Mouse (Mus musculus) gastrocnemius, postnatal 10 days (tissue): ENCODE data around the gene Nbdy. TPM values are rescaled to one million over a fixed set of nuclear protein-coding genes. Genes with fewer than 3 reads are reported as not detected.

ENCODE experiments used
- DNase-seq: peaks from one replicate; pipeline ENCODE4 v3.0.0; 2021; ENCODE audit warnings: mixed read lengths
- long read RNA-seq, 2 experiments: library from polyadenylated mRNA; stranded (forward); transcript quantifications; one replicate each; pipeline ENCODE4 v2.0.0; 2021
- total RNA-seq, 2 experiments: library from RNA; stranded (reverse); gene quantifications; 2 replicates each; pipeline ENCODE4 v1.2.3; 2021

Nbdy gene
- 10 to 100 TPM; 24.9 to 26.0 TPM for total RNA-seq
- long read RNA-seq, experiment 1, transcript Nbdy-201 (4 exons, 788 nt), result major isoform, 8 of 12 reads
- long read RNA-seq, experiment 1, partial matches to known transcripts, result 0 of 12 reads
- long read RNA-seq, experiment 1, other reads (novel, unspliced or antisense), result 2 of 12 reads
- long read RNA-seq, experiment 2, transcript Nbdy-201 (4 exons, 788 nt), result major isoform, 9 of 10 reads
- long read RNA-seq, experiment 2, partial matches to known transcripts, result 0 of 10 reads
- long read RNA-seq, experiment 2, other reads (novel, unspliced or antisense), result 0 of 10 reads

- DNase-seq, result peak; percentile 27
These were observed at the start of gene Nbdy for GRCm38 (mm10) chrX:153723110-153723916. Gene Nbdy (plus strand): TSS chrX:153723590.

DNA sequence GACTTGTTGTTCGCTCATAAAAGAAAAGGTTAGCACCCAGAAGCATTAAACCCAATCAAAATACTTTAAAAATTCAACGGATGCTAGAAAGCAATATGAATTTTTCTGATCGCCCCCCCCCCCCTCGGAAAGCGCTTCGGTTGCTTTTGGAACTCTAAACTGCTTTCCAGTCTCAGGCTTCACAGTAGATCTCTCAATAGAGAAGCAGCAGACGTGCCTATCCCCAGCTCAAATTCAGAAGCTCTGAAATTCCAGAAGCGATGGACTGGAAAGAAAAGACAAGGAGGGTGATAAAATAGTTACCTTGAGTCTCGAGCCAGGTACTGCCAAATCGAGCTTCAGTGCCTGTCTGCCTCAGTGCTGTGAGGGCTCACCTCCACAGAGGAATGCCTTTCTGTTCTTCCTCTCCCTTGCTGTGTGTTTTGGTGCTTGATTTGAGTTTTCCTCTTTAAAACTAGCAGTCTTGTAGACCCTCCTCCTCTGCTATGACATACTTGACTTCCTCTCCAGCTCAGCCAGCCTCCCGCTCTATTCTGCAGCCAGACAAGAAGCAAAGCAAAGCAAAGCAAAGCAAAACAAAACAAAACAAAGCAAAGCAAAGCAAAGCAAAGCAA is 27.5 kb upstream of the Nbdy start, which contains the start of gene Kctd12b:
Gene Kctd12b (minus strand): TSS at position 610 of the 614 bp plus-strand sequence.
- peak; percentile 4 for DNase-seq

- DNase-seq, result no peak
These were observed 22.9 kb upstream of the Nbdy start for GRCm38 (mm10) chrX:153700463-153700862.

DNA sequence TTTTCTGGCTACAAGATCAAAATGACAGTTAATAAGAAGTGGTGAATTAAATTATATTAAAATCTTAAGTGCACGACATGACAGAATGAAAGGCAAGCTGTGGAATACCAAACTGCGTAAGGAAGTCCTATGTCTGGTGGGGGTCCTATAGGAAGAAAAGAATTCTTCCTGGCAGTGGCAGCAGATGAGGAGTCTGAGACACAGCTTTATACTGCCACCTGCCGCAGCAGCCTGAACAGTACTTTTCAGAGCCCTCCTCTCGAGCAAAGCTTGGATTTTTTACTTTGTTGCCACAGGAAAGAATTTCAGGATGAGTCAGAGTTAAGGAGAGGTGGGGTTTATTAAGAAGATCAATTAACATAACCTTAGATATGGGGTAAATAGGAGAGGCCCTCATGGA is 15.7 kb upstream of the Nbdy start:
- DNase-seq, result peak; percentile 3

DNA sequence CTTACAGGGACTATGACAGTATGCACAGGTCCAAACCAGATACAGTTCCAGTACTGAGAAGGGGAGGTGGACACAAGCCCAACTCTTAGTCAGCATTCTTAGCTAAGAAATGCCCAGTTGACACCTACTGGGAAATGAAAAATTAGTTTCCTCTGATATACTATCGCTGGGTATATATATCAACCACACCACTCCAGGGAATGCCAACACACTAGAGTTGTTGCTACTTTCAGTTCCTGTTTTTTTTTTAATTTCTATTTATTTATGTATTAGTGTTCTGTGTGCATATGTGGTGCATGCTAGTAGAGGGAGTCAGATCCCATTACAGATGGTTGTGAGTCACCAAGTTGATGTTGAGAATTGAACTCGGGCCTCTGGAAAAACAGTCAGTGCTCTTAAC is 6.7 kb upstream of the Nbdy start:
- DNase-seq, result no peak

GRCm38 (mm10) chrX:153719602-153720001 is 3.8 kb upstream of the Nbdy start:
- DNase-seq, result no peak

- no peak for DNase-seq
These were observed 1.0 kb downstream of the Nbdy start for GRCm38 (mm10) chrX:153724400-153724799.

GRCm38 (mm10) chrX:153735697-153736096 is 12.3 kb downstream of the Nbdy start:
- DNase-seq, result no peak

DNA sequence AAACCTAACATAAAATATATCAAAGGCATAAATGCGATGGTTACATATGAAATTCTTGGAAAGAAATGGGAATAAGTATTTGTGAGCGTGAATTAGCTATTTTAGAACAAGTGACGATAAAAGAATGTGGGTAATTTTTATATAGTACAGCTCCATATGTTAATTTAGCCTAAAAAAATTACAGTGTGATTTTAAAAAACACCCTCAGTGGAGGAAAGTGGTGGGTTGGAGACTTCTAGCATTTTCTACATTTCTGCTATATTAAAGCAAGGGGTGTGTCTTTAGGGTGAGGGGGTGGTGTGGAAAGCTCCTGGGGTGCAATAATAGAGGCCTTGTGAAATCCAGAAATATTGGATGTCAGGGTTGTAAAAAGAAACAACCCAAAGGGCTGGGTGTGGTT is 19.1 kb downstream of the Nbdy start:
- DNase-seq, result no peak

DNA sequence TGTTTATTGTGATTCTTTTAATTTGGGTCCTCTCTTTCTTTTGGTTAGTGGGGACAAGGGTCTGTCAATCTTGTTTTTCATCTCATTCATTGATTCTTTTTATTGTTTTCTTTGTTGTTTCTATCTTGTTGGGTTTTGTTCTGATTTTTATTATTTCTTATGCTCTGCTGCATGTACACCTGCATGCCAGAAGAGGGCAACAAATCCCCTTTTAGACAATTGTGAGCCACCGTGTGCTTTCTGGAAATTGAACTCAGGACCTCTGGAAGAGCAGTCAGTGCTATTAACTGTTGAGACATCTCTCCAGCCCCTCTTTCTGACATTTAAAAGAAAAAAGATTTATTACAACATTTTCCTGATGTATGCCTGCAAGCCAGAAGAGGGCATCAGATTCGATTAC is 25.8 kb downstream of the Nbdy start:
- no peak for DNase-seq

Other genes starting within 250 kb of the Nbdy start
- 10 to 100 TPM; 19.0 to 23.1 TPM for gene Ubqln2, start 225.4 kb upstream of the Nbdy start, total RNA-seq
- gene Cypt3, start 165.0 kb upstream of the Nbdy start, total RNA-seq, result not detected
- 10 to 100 TPM in 1 of 2 experiments, 1 to 10 TPM in 1; 8.1 to 10.9 TPM for gene Kctd12b, start 27.2 kb upstream of the Nbdy start, total RNA-seq
- gene Spin2c, start 108.6 kb downstream of the Nbdy start, total RNA-seq, result 1 to 10 TPM in 1 of 2 experiments, under 1 TPM in 1; 0.96 to 1.8 TPM